Mouse (Mus musculus) adrenal gland, adult 10 weeks (tissue): ENCODE measurements around the gene Bloc1s4. TPM values are rescaled to one million over a fixed set of nuclear protein-coding genes. Genes with fewer than 3 reads are reported as not detected.

ENCODE experiments used
- polyA plus RNA-seq: library from polyadenylated mRNA; stranded (reverse); fragments of 350-450 nt; fragmentation: Illumina TruSeq; extraction: RNeasy Lipid Tissue Mini Kit (QIAGEN cat#74804); gene quantifications from one replicate; pipeline ENCODE4 v1.2.3, GENCODE M21; 2014; ENCODE audit warnings: low read depth, low replicate concordance

The Bloc1s4 gene
- polyA plus RNA-seq: 38.1 TPM

DNA sequence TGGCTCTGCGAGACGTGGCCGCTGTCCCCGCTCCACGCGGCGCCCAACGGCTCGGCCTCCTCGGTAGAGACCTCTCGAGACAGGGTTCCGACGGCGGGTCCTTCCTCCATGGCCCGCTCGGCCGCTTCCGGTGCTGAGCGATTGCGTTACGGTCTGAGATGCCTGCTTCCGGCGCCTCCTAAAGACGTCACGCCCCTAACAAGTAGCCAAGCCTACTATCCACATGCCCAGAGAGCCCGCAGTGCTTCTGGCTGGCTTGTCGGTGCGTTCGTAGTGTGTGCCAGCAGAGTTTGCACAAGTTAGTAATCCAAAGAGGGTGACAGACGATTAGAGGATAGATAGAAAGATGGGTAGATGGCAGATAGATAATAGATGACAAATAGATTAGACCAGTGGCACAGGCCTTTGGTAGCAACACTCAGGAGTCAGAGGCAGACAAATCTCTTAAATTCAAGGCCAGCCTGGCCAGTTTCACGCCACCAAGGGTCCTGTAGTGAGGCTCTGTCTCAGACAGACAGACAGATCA is at the start of gene Bloc1s4:
TSS of gene Bloc1s4 (minus strand) at position 115 of the 526 bp plus-strand sequence.

GRCm38 (mm10) chr5:36796296-36797014 is 48.0 kb upstream of the Bloc1s4 start, which contains the start of gene Mrfap1:
Mrfap1 (minus strand) TSS chr5:36796772.

Other genes starting within 250 kb of the Bloc1s4 start
- 32.3 TPM for gene Tbc1d14, start 155.4 kb downstream of the Bloc1s4 start, polyA plus RNA-seq
- 83.7 TPM for gene D5Ertd579e, start 52.6 kb downstream of the Bloc1s4 start, polyA plus RNA-seq
- 1,118 TPM for gene Mrfap1, start 48.1 kb upstream of the Bloc1s4 start, polyA plus RNA-seq
- 0.58 TPM for gene Man2b2, start 82.0 kb upstream of the Bloc1s4 start, polyA plus RNA-seq
- gene Ppp2r2c, start 119.9 kb upstream of the Bloc1s4 start, polyA plus RNA-seq: 3.5 TPM
- gene Wfs1, start 240.6 kb upstream of the Bloc1s4 start, polyA plus RNA-seq: 6.4 TPM